Mouse (Mus musculus) adrenal gland, postnatal 14 days (tissue): ENCODE results near the gene Kbtbd7. TPM values are rescaled to one million over a fixed set of nuclear protein-coding genes. Genes with fewer than 3 reads are reported as not detected.
"Not testable (repeated sequence)": the region's sequence is repeated elsewhere in the genome, so short reads cannot be mapped to it uniquely, and the experiment has no call there.

Experiments used
- DNase-seq: peaks from one replicate; pipeline ENCODE4 v3.0.0; 2021; ENCODE audit warnings: mixed read lengths
- long read RNA-seq, 2 experiments: library from polyadenylated mRNA; stranded (forward); transcript quantifications; one replicate each; pipeline ENCODE4 v2.0.0; 2021
- total RNA-seq: library from RNA; stranded (reverse); gene quantifications from 2 replicates; pipeline ENCODE4 v1.2.3, GENCODE M21; 2021

The Kbtbd7 gene
- 8.7 and 10.0 TPM in 2 replicates for total RNA-seq
- long read RNA-seq, experiment 1, full-length matches to known transcripts: 8 of 8 reads
- long read RNA-seq, experiment 1, partial matches to known transcripts: 0 of 8 reads
- long read RNA-seq, experiment 1, other reads (novel, unspliced or antisense): 0 of 8 reads
- long read RNA-seq, experiment 2, full-length matches to known transcripts: 6 of 6 reads
- long read RNA-seq, experiment 2, partial matches to known transcripts: 0 of 6 reads
- long read RNA-seq, experiment 2, other reads (novel, unspliced or antisense): 0 of 6 reads

DNA sequence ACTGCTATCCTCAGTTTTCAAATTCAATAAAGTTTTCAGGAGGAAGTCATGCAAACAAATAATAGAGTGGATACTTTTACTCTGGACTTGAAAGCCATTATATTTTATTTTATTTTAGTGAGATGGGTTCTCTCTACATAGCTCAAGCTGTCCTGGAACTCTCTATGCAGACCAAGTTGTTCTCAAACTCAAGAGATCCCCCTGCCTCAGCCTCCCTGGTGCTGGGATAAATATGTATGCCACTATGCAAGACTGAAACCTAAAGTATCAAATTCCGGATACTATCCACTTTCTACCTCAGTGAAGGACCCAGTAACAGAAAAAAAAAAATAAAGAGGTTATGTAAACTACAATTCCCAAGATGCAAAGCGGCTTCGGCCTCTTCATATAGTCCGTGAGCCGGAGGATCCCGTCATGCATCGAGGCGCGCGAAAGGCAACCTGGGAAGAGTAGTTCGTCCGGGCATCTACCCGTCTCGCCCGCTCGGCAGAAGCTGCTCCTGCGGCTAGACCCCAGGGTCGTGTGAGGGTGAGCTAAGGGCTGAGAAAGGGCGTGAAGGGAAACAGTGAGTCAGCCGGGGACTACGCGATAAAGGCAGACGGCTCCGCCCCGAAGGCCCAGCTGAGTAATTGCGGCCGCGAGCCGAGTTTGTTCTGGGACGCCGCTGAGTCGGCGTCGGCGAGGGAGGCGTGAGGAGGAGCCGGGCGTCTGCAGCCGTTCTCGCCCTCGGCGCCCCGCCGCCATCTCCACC lies at the start of gene Kbtbd7:
Kbtbd7 (plus strand) TSS at position 533 of the 751 bp plus-strand sequence.
- DNase-seq: peak; percentile 96

- no peak for DNase-seq
Measured at GRCm38 (mm10) chr14:79377041-79377440, 49.3 kb upstream of the Kbtbd7 start.

GRCm38 (mm10) chr14:79383120-79383519 lies 43.2 kb upstream of the Kbtbd7 start:
- no peak for DNase-seq

DNA sequence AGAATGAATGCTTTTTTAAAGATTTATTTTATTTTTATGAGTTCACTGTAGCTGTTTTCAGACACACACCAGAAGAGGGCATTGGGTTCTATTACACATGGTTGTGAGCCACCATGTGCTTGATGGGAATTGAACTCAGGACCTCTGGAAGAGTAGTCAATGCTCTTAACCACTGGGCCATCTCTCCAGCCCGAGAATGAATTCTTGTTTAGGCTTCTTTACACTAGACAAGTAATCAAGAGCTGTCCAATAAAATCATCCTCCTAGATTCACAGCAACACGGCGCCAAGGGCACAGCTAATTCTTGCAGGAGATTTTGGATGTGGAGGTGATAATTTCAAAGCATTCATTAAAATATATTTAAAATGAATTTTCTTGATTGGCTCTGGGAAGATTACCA lies 38.0 kb upstream of the Kbtbd7 start:
- DNase-seq: no peak

DNA sequence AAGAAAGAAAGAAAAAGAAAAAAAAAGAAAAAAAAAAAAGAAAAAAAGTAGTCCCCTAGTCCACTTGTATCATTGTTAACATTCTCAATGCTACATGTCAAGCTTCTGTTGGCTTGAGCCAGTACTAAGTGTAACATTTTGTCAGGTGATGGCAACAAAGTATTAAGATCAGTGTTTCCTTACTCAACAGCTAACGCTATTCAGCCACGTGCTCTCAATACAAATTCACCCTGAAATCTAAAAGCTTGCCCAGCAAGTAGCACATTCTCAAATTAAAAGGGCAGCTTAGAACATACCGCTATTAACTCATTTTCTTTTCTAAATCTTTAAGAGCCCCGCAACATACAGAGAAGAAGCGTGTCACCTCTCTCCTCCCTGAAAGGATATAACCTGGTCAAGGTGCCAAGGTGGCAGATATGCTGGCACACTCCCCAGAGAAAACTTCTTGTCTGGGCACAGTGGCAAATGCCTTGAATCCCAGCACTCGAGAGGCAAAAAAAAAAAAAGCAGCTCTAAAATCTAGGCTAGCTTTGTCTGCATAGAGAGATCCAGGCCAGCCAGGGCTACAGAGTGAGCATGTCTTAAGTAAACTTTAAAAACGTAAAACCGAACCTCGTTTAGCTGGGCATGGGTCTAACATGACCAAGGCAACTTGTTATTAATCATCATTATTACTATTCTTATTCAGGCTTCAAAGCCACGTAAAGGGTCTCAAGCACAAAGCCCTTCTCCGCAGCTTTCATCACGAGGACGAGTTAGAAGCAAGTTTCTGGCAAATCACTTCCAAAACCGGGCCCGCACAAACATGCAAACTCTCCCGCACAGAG lies 36.7 kb upstream of the Kbtbd7 start:
- peak; percentile 25 for DNase-seq

DNA sequence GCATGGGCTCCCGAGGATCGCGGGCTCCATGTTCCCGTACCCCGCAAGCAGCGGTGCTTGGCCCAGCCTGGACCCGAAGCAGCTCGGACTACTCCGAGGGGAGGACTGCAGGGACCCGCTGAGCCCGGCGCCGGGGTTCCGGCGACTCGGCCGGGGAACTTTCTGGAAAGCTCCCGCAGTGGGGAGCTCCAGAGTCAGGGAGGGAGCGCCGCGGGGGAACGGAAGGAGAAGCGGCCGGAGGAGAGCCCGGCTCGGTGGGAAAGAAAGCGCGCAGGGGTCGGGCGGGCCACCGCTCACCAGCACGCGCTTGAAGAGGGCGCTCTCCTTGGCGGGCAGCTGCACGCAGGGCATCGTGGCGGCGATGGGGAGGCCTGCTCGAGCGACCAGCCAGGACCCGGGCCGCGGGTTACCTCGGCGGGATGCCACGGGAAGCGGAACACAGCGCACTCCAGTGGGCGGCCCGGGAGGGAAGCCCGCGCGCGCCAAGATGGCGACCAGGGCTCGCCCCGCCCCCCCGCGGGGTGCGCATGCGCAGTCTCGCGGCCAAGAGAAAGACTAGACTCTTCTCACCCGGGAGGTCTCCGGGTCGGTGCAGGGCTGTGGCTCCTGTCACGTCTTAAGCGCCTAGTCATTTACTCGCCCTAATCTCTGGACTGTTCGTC lies 35.9 kb upstream of the Kbtbd7 start, which contains the start of gene Naa16:
Naa16 (minus strand) TSS at position 514 of the 662 bp plus-strand sequence.
- DNase-seq: peak; percentile 98

DNA sequence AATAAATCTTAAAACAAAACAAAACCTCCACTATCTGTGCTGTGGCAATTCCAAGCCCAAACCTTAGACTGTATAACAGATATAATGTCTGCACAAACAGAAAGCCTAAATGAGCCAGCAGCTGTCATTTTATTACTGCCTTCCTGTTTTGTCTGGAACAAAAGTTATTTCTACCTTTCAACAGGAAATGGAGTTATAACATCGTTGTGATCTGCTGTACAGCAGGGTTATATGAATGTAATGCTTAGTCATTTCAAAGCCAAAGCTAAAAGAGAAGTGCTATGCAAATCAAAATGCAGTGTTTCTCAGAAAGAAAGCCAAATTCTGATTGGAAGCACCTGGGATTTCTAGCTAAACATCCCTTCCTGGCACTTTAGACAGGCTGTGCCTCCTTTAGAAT lies 33.0 kb upstream of the Kbtbd7 start:
- no peak for DNase-seq

- peak; percentile 48 for DNase-seq
Measured at GRCm38 (mm10) chr14:79394564-79394963, 31.7 kb upstream of the Kbtbd7 start.

- DNase-seq: peak; percentile 80
Measured at GRCm38 (mm10) chr14:79397321-79398122, 28.8 kb upstream of the Kbtbd7 start, which contains the start of gene Mtrf1. Gene Mtrf1, plus strand, starts transcription at chr14:79397772.

DNA sequence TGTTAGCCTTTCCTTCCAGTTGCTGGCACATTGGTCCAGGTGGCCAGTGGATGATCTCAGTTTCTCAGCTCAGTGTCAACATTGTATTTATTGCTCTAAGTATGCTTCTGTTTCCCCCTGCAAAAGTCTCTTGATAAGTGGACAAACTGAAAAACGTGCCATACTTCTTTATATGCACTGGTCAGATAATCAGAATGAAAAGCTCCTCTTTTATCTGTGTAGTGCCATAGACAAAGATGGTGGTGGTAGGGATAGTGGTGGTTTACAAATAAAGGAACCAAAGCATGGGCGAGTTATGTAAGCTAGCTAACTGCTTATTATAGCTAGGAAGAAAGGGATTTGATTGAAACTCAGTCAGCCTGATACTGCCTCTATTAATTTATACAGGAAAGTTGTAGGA lies 18.7 kb upstream of the Kbtbd7 start:
- DNase-seq: no peak

- DNase-seq: no peak
Measured at GRCm38 (mm10) chr14:79409278-79409830, 17.0 kb upstream of the Kbtbd7 start.

- peak; percentile 32 for DNase-seq
Measured at GRCm38 (mm10) chr14:79410662-79411061, 15.6 kb upstream of the Kbtbd7 start.

GRCm38 (mm10) chr14:79413121-79413520 lies 13.2 kb upstream of the Kbtbd7 start:
- DNase-seq: no peak

- no peak for DNase-seq
Measured at GRCm38 (mm10) chr14:79420083-79420685, 6.1 kb upstream of the Kbtbd7 start.

- not testable (repeated sequence) for DNase-seq
Measured at GRCm38 (mm10) chr14:79426730-79427365, 537 bp downstream of the Kbtbd7 start.

- no peak for DNase-seq
Measured at GRCm38 (mm10) chr14:79434068-79434467, 7.8 kb downstream of the Kbtbd7 start.

DNA sequence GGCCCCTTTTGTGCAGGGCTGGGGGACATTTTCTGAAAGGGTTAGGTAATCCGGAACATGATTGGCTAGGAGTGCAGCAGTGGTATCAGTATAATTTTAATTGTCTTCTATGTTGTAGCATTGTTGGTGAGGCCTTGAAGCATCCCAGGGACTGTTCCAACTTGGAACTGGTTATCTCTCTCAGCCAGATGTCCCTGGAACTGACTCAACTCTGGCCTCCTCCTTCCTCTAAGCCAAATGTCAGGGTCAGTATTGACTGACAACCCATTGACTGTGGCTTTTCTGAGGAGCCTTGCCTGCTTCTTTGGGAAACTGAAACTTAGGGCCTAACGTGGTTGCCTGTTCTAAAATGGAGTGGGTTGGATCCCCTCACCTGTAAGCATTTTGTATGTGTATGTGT lies 14.3 kb downstream of the Kbtbd7 start:
- DNase-seq: no peak

GRCm38 (mm10) chr14:79441441-79441840 lies 15.1 kb downstream of the Kbtbd7 start:
- no peak for DNase-seq

GRCm38 (mm10) chr14:79444601-79445000 lies 18.3 kb downstream of the Kbtbd7 start:
- no peak for DNase-seq

DNA sequence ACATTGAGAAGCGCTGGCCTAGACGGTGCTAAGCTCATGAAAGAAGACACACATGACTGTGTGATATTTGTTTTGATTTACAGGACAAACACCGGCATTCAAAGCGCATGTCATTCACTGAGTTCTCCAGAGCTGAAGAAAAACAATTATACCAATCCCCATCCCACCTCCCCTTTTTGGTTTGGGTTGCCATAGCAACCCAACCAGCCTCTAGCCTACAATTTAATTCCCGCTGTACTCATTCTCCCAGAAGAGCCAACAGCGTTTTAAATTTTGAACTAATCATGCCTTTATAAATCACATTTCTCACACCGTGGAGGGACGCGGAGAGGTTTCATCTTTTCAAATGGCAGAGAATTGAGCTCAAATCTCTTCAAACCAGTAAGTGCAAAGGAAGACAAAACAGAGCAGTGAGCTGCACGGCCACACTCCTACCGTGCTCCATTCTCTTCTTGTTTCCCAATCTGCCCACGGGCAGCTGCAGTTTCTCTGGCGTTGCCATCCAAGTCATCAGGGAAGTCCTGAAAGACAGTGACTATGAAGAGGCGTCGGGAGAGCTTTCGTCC lies 18.8 kb downstream of the Kbtbd7 start:
- no peak for DNase-seq
